Mouse (Mus musculus) megakaryocyte, embryonic 14.5 days (primary cell): ENCODE data around the gene Grk6. TPM values are rescaled to one million over a fixed set of nuclear protein-coding genes. Genes with fewer than 3 reads are reported as not detected.

Source experiments
- H3K27me3 ChIP-seq: replicated peaks from 2 replicates; pipeline ENCODE3; 2012; ENCODE audit warnings: inconsistent platforms
- H3K36me3 ChIP-seq: replicated peaks from 2 replicates; pipeline ENCODE3; 2012; ENCODE audit warnings: low read length, inconsistent platforms, mixed read lengths
- H3K4me1 ChIP-seq: 2 replicates; pipeline ENCODE4 v1.6.1; 2012; ENCODE audit warnings: inconsistent platforms
- H3K4me3 ChIP-seq: replicated peaks from 2 replicates; pipeline ENCODE3; 2012; ENCODE audit warnings: moderate library complexity, mild to moderate bottlenecking, inconsistent platforms
- H3K9me3 ChIP-seq: 2 replicates; pipeline ENCODE4 v1.6.1; 2012; ENCODE audit warnings: inconsistent platforms
- FLI1 ChIP-seq: IDR thresholded peaks from 2 replicates; pipeline ENCODE4 v1.6.1; 2012; ENCODE audit warnings: low read length, inconsistent platforms, mixed read lengths
- GATA1 ChIP-seq: IDR thresholded peaks from 3 replicates; pipeline ENCODE4 v1.6.1; 2012; ENCODE audit warnings: mixed read lengths, low read length, inconsistent platforms, borderline replicate concordance
- polyA plus RNA-seq: library from polyadenylated mRNA; stranded (reverse); fragments of >175 nt; gene quantifications from 2 replicates; pipeline ENCODE4 v1.2.3, GENCODE M21; 2012; ENCODE audit warnings: low replicate concordance; ENCODE audit not compliant: insufficient read depth

The Grk6 gene
- polyA plus RNA-seq, 1 experiment: 54.2 TPM

- TF ChIP-seq FLI1: no peak
- no peak for TF ChIP-seq GATA1
- H3K4me1 ChIP-seq: peaks cover 49% of the 10 kb centered on the region
- peaks cover 6% of the 10 kb centered on the region for H3K27me3 ChIP-seq
- no peak overlapping the region for H3K4me3 ChIP-seq
- peaks cover 82% of the 10 kb centered on the region for H3K36me3 ChIP-seq
- no peaks in the 10 kb centered on the region for H3K9me3 ChIP-seq
These were observed 54.0 kb downstream of the Grk6 start for GRCm38 (mm10) chr13:55498906-55499305.

DNA sequence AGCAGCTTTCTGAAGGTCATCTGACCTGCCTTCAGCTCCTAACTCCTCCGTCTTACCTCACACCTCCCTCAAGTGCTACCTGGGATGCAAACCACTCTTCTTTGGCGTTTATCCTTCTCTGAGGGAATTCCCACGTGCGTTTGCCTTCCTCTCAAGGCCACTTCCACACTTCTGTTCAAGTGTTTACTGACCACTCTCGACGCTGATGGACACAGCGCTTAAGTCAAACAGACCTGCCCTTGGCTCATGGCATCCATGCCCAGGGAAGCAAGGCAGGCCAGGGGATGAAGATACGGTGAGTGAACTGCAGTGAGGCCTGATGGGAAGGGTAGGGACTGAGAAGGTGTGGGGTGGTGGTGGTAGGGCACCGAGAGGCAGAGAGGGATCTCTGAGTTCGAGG is 55.7 kb downstream of the Grk6 start:
- TF ChIP-seq GATA1 (no peak), FLI1 (no peak)
- peaks cover 99% of the 10 kb centered on the region for H3K36me3 ChIP-seq
- no peak overlapping the region for H3K4me3 ChIP-seq
- H3K9me3 ChIP-seq: no peaks in the 10 kb centered on the region
- no peaks in the 10 kb centered on the region for H3K27me3 ChIP-seq
- peaks cover 51% of the 10 kb centered on the region for H3K4me1 ChIP-seq

- no peak overlapping the region for H3K4me3 ChIP-seq
- H3K9me3 ChIP-seq: no peaks in the 10 kb centered on the region
- peaks cover 100% of the 10 kb centered on the region for H3K36me3 ChIP-seq
- TF ChIP-seq FLI1 (no peak), GATA1 (no peak)
- H3K4me1 ChIP-seq: peaks cover 66% of the 10 kb centered on the region
- H3K27me3 ChIP-seq: no peaks in the 10 kb centered on the region
These were observed 57.5 kb downstream of the Grk6 start for GRCm38 (mm10) chr13:55502405-55502804.

- H3K36me3 ChIP-seq: peaks cover 100% of the 10 kb centered on the region
These were observed 59.5 kb downstream of the Grk6 start for GRCm38 (mm10) chr13:55504390-55504789.

DNA sequence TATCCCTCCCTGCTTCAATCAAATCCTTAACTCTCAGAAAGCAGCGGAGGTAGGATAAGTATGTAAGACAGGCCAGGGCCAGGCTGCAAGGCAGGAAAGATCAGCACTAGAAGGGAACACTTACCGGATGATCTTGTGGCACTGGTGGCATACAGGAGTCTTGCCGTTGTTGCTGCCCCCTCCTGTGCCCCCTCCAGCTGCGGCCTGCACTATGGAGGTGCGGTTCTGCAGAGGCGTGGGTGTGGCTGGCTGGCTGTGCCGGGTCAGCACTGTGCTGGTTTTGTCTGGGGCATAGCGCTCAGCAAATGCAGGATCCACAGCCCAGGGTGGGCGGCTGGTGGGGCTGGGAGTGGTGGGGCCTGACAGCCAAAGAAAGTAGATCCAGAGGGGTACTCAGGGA is 60.9 kb downstream of the Grk6 start:
- Histone ChIP-seq H3K4me1 (peaks cover 80% of the 10 kb centered on the region), H3K36me3 (peaks cover 100% of the 10 kb centered on the region), H3K9me3 (no peaks in the 10 kb centered on the region), H3K27me3 (no peaks in the 10 kb centered on the region), H3K4me3 (peak overlapping the region; percentile 2)
- TF ChIP-seq FLI1: no peak
- no peak for TF ChIP-seq GATA1

More at GRCm38 (mm10) chr13:55504390-55504789, 59.5 kb downstream of the Grk6 start:
- no peaks in the 10 kb centered on the region for H3K27me3 ChIP-seq
- no peak for TF ChIP-seq GATA1
- no peak for TF ChIP-seq FLI1
- H3K9me3 ChIP-seq: no peaks in the 10 kb centered on the region
- peaks cover 71% of the 10 kb centered on the region for H3K4me1 ChIP-seq
- peak overlapping the region; percentile 11 for H3K4me3 ChIP-seq

- H3K36me3 ChIP-seq: peaks cover 100% of the 10 kb centered on the region
- H3K4me3 ChIP-seq: no peak overlapping the region
- no peaks in the 10 kb centered on the region for H3K27me3 ChIP-seq
- H3K9me3 ChIP-seq: no peaks in the 10 kb centered on the region
- no peak for TF ChIP-seq FLI1
- TF ChIP-seq GATA1: no peak
- peaks cover 89% of the 10 kb centered on the region for H3K4me1 ChIP-seq
These were observed 61.8 kb downstream of the Grk6 start for GRCm38 (mm10) chr13:55506697-55507096.

- H3K27me3 ChIP-seq: no peaks in the 10 kb centered on the region
- TF ChIP-seq GATA1 (no peak), FLI1 (no peak)
- peaks cover 96% of the 10 kb centered on the region for H3K36me3 ChIP-seq
- peaks cover 97% of the 10 kb centered on the region for H3K4me1 ChIP-seq
- H3K4me3 ChIP-seq: no peak overlapping the region
- H3K9me3 ChIP-seq: no peaks in the 10 kb centered on the region
These were observed 63.0 kb downstream of the Grk6 start for GRCm38 (mm10) chr13:55507877-55508276.

GRCm38 (mm10) chr13:55508531-55508930 is 63.7 kb downstream of the Grk6 start:
- Histone ChIP-seq H3K4me1 (peaks cover 90% of the 10 kb centered on the region), H3K4me3 (peak overlapping the region; percentile 50), H3K36me3 (peaks cover 89% of the 10 kb centered on the region), H3K9me3 (no peaks in the 10 kb centered on the region), H3K27me3 (no peaks in the 10 kb centered on the region)
- TF ChIP-seq GATA1 (no peak), FLI1 (no peak)

GRCm38 (mm10) chr13:55510332-55510667 is 65.4 kb downstream of the Grk6 start:
- TF ChIP-seq GATA1: no peak
- TF ChIP-seq FLI1: no peak
- Histone ChIP-seq H3K27me3 (peaks cover 8% of the 10 kb centered on the region), H3K4me1 (peaks cover 80% of the 10 kb centered on the region), H3K4me3 (peak overlapping the region; percentile 96), H3K36me3 (peaks cover 71% of the 10 kb centered on the region), H3K9me3 (no peaks in the 10 kb centered on the region)

Other genes starting within 250 kb of the Grk6 start
- 2.5 and 2.7 TPM in 2 replicates for gene Nsd1, start 235.3 kb upstream of the Grk6 start, polyA plus RNA-seq
- gene Prelid1, start 124.6 kb upstream of the Grk6 start, polyA plus RNA-seq: 484 and 629 TPM in 2 replicates
- 23.5 and 94.6 TPM in 2 replicates for gene Rab24, start 123.1 kb upstream of the Grk6 start, polyA plus RNA-seq
- 5.7 TPM in 1 of 2 replicates, not detected in the other for gene Mxd3, start 115.2 kb upstream of the Grk6 start, polyA plus RNA-seq
- 59.9 and 62.1 TPM in 2 replicates for gene Lman2, start 82.3 kb upstream of the Grk6 start, polyA plus RNA-seq
- gene Rgs14, start 75.3 kb upstream of the Grk6 start, polyA plus RNA-seq: 6.2 and 8.4 TPM in 2 replicates
- gene Slc34a1, start 46.9 kb upstream of the Grk6 start, polyA plus RNA-seq: not detected in 2 replicates
- not detected in 2 replicates for gene Pfn3, start 29.8 kb upstream of the Grk6 start, polyA plus RNA-seq
- gene F12, start 18.3 kb upstream of the Grk6 start, polyA plus RNA-seq: 0.54 TPM in 1 of 2 replicates, not detected in the other
- 5.3 and 21.1 TPM in 2 replicates for gene Prr7, start 19.2 kb downstream of the Grk6 start, polyA plus RNA-seq
- gene Dbn1, start 43.0 kb downstream of the Grk6 start, polyA plus RNA-seq: 1.8 and 5.0 TPM in 2 replicates
- gene Pdlim7, start 68.6 kb downstream of the Grk6 start, polyA plus RNA-seq: 681 and 731 TPM in 2 replicates
- gene Dok3, start 84.2 kb downstream of the Grk6 start, polyA plus RNA-seq: 35.5 and 98.6 TPM in 2 replicates
- gene Ddx41, start 91.6 kb downstream of the Grk6 start, polyA plus RNA-seq: 49.7 and 52.6 TPM in 2 replicates
- 64.4 and 77.7 TPM in 2 replicates for gene Fam193b, start 126.0 kb downstream of the Grk6 start, polyA plus RNA-seq
- 209 and 240 TPM in 2 replicates for gene Tmed9, start 128.7 kb downstream of the Grk6 start, polyA plus RNA-seq
- 11.6 and 13.8 TPM in 2 replicates for gene B4galt7, start 154.8 kb downstream of the Grk6 start, polyA plus RNA-seq
- 12.6 and 59.7 TPM in 2 replicates for gene Caml, start 177.9 kb downstream of the Grk6 start, polyA plus RNA-seq
- gene Ddx46, start 190.0 kb downstream of the Grk6 start, polyA plus RNA-seq: 5.4 and 12.8 TPM in 2 replicates
- 1.5 and 4.6 TPM in 2 replicates for gene B230219D22Rik, start 248.1 kb downstream of the Grk6 start, polyA plus RNA-seq